Mouse (Mus musculus) urinary bladder, postnatal 25 days (tissue): ENCODE measurements around the gene Trmt61a.
A peak's percentile ranks its signal among the peaks of the same experiment; 100 is the strongest.

ENCODE experiments used
- DNase-seq: peaks from one replicate; pipeline ENCODE4 v3.0.0; 2022; ENCODE audit warnings: low spot score

Gene Trmt61a

DNA sequence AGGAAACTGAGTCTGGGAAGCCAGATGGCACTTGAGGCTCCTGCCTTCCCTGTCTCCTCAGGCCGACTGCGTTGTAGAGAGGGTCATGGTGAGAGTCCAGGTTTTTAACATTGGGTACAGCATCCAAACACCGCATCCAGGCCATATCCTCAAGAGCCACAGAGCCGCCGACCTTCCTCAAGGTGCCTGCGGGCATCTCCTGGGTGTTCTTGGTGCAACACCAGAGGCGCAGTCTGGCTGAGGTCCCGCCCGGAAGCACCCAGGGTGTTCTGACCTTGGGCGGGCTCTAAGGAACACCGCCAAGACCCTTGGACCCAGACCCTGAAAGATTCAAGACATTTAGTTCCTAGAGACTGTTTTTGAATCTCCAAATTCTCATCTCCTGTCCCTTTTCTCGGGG is 5.3 kb upstream of the Trmt61a start:
- no peak for DNase-seq

GRCm38 (mm10) chr12:111674850-111675486 is 2.9 kb upstream of the Trmt61a start:
- no peak for DNase-seq

- DNase-seq = no peak
Measured at GRCm38 (mm10) chr12:111675797-111676580, 1.9 kb upstream of the Trmt61a start.

DNA sequence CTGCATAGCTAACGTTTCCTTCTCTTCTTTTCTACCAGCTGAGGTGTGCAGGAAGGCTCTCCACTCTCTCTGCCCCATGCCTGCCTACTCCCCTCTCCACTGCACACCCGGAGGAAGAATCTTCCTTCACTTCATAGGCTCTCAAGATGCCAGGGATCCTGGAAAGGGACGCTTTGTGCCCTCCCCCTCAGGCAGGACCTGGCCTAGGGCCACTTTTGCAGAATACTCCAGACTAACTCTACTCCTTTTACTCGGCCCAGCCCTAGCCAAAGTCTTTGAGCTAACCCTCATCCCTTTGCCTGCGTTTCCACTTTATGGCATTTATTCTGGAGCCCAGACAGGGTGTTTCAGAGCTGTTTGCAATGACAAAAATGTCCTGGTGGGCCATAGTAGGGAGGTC is 484 bp upstream of the Trmt61a start:
- DNase-seq = no peak

- DNase-seq = no peak
Measured at GRCm38 (mm10) chr12:111678670-111678933, 697 bp downstream of the Trmt61a start.

- no peak for DNase-seq
Measured at GRCm38 (mm10) chr12:111678997-111679396, 1.1 kb downstream of the Trmt61a start.

GRCm38 (mm10) chr12:111680661-111681060 is 2.8 kb downstream of the Trmt61a start:
- no peak for DNase-seq

DNA sequence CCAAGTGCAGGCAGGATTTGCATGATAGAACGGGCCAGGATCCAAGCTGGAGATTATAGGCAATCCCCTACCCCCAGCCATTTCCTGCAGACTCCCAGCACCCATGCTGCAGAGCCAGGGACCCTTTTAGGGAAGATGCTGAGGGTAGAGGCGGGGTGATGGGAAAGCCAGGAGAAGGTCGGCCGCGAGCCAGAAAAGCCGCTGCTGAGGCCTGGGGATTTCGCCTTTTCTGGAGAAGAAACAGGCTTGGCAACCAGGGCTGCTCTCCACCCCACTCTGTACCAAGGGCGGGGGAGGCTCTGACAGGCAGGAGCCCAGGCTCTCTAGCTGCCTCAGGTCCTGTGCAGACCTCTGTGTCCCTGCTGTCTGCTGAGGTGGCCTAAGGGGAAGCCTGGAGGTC is 3.4 kb downstream of the Trmt61a start:
- no peak for DNase-seq

DNA sequence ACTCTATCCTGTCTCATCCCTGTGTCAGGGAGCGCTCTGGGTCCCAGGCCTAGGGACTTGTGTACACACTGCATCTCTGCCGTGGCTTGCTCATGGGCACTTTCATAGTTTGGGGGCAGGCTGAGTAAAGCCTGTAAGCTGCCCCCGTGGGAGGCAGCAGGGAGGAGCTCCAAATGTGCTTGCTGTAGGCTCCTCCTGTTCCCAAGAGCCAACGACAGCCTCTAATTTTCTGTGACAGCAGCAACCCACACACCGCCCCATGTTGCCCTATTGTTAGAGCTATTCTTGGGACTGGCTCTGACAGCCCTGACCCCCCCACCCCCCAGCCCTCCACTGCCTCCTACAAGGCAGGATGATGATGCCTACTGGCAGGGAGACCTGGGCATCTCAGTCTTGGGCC is 4.1 kb downstream of the Trmt61a start:
- no peak for DNase-seq

DNA sequence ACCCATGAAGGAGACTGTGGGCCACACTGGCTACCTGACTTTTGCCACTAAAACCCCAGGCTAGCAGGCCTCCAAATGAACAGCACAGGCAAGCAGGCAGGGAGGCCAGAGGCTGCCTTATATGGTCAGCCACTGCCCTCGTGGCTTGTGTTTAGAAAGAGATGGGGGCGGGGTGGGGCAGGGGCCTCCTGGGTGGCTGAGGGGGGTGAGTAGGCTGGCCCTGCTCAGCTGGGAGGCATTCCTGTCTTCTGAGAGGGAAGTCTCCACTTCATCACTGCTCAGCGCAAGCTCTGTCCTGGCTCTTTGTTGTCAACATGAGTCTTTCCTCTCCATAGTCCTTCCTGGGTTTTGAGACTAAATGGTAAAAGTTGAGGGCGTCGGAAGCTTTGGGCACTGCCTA is 4.9 kb downstream of the Trmt61a start:
- DNase-seq = no peak

- no peak for DNase-seq
Measured at GRCm38 (mm10) chr12:111686390-111686789, 8.5 kb downstream of the Trmt61a start.

- DNase-seq = no peak
Measured at GRCm38 (mm10) chr12:111687350-111688068, 9.6 kb downstream of the Trmt61a start.

DNA sequence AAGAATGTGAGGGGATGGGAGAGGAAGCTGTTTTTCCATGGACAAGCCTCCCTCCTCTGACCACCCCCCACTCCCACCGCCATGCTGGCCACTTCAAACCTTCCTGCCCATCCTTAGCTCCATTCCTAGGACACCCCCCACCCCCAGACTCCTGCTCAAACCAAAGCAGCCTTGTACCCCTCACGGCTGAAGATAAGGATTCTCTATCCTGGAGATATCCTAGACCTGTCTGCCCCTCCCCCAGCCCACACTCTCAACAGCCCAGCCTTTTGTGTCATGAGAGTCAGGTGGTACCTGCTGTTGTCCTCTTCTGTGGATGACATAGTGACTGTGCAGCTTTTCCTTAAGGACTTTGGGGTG is 10.1 kb downstream of the Trmt61a start:
- no peak for DNase-seq

DNA sequence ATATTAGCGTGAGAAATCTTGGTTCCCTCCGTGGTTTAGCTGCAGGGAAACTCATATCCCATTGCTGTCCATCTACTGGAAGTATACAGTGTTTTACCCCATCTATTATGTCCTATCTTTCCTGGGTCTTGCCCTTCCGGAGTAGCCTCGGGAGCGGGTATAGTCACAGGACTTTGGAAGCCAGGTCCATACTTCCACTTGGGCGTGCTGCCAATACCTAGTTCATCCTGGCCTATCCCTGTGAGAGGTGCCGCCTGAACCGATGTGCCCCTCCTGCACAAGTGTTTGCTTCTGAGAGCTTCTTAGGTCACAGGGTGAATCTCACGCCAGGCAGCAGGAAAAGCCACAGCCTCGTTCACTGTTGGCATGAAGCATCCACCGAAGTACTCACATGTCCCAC is 11.5 kb downstream of the Trmt61a start:
- DNase-seq = no peak

GRCm38 (mm10) chr12:111691346-111691872 is 13.5 kb downstream of the Trmt61a start:
- DNase-seq = no peak

GRCm38 (mm10) chr12:111692899-111693298 is 15.0 kb downstream of the Trmt61a start:
- no peak for DNase-seq

DNA sequence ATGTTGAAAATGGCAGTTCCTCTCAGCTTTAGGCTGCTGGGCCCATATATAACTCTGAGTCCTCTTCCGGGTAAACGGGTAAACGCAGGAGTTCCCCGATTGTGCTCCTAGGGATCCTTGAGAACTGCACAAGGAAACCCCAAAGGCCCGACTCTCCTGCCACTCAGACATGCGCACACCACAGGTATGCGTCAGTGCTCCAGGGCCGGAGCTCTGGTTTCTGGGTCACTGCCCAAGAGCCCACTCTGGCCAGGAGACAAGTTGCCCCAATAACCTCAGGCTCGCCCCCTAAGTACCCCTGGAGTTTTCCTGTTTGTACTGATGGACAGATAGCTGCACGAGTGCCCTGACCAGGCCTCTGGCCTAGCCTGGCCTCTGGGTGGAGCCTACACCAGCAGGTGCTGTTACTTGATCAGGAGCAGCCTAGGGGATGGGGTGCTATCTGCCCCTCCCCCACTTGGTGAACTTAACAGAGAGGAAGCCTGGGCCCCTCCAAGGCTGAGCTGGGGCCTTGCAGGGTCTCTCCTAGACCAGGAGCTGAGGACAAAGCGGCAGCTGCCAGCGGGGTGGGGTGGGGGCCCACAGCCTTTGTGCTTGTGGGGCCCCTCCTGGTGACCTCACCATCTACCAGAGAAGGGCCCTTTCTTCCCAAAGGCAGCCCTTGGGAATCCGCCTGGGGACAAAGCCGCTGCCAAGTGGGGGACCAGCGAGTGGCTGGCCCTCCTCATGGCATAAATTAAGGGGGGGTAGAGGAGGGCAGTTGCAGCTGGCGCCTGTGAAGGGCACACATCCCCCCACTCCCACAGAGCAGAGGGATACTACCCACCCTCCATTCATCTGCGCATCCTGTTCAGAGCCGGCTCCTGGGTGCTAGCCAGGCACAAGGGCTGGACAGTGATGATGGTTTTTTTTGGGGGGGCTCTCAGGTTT is 15.7 kb downstream of the Trmt61a start:
- no peak for DNase-seq

GRCm38 (mm10) chr12:111694271-111694781 is 16.4 kb downstream of the Trmt61a start:
- DNase-seq = no peak

DNA sequence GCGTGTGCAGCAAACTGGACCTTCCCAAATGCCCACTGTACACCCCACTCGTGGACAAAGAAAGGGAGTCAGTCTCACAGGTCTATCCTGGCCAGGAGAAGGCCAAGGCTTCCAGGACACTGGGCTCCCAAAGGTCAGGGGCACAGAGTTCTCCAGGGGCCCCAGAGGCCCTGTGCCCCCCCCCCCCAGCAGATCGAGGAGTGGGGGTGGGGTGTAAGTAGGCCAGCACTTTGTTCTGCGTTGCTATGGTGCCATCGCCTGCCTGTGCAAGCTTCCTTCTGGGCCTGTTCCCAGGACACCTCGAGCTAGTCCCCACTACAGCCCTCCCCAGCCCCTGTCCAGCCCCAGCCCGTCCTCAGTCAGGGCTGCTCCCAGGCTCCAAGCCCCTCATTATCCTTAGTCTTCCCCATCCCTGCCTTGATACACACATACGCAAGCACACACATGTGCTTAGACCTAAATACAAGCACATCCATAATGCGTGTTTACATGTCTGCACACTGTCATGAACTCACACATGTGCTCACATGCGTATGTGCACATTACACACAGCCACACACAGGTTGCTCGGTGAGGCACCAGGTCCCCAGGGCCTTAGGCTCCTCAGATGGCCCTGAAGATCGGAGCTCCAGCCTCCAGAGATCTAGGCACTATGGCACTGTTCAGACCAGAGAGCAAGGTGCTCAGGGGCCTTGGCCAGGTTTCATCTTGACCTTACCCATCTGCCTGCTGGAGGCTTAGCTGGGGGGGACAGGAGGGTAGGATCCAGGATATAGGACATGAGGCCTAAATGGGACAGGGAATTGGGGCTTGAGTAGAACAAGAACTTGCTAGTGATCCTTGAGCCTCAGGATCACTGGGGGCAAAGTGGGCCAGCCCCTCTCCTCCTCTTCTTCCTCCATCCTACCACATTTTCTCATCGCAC is 17.2 kb downstream of the Trmt61a start:
- DNase-seq = no peak

GRCm38 (mm10) chr12:111696239-111696638 is 18.3 kb downstream of the Trmt61a start:
- DNase-seq = peak; percentile 57

GRCm38 (mm10) chr12:111697708-111698107 is 19.8 kb downstream of the Trmt61a start:
- DNase-seq = no peak
